ENCODE assay signal across 38 mouse cellular contexts in the genomic region with DNA sequence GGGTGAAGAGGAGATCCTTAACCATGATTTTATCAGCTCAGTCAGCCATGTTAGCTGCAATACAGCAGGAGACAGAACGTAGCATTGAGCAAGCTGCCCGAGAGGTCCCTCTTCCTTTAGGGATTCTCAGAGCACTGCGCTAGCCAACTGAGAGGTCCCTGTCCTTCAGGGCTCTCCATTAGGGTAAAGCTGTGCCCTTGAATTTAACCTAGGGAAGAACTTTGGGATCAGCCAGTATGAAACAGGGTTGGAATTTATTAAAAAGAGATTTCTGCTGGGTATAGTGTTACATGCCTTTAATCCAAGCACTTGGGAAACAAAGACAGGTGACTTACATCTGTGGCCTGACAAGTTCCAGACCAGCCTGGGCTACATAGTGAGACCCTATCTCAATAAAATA. TPM values are rescaled to one million over a fixed set of nuclear protein-coding genes. Genes with fewer than 3 reads are reported as not detected.
"Had no signal": no experiment of that assay in that cellular context is flagged by ENCODE, and none has a peak within 500 bp of the region (broad histone marks: within the 10 kb centered on the region; RNA-seq: fewer than 3 reads in every experiment).

No protein-coding gene starts in this region.

- H3K9ac ChIP-seq: embryonic facial prominence, embryonic 12.5 days; embryonic facial prominence, embryonic 13.5 days; embryonic facial prominence, embryonic 15.5 days; forebrain, embryonic 12.5 days; forebrain, embryonic 13.5 days; forebrain, embryonic 15.5 days; forebrain, postnatal 0 days had no signal

- DNase-seq: cerebellum, adult 9-10 months; cerebellum, adult 9-11 months; cerebellum, postnatal 10 days; cerebellum, postnatal 14 days; cerebellum, postnatal 25 days; cerebellum, postnatal 36 days; embryo, embryonic 11 days; forebrain, postnatal 0 days; gastrocnemius, adult 2 months; gastrocnemius, postnatal 10 days; gastrocnemius, postnatal 14 days; gastrocnemius, postnatal 25 days; gastrocnemius, postnatal 36 days; heart, adult 18-20 months; heart, adult 2 months had no signal

- H3K27me3 ChIP-seq: embryonic facial prominence, embryonic 12.5 days; embryonic facial prominence, embryonic 13.5 days; embryonic facial prominence, embryonic 15.5 days; forebrain, embryonic 12.5 days; forebrain, embryonic 13.5 days; forebrain, embryonic 15.5 days had no signal

- H3K27ac ChIP-seq: embryonic facial prominence, embryonic 10.5 days; embryonic facial prominence, embryonic 12.5 days; embryonic facial prominence, embryonic 13.5 days; embryonic facial prominence, embryonic 15.5 days; forebrain, embryonic 10.5 days; forebrain, embryonic 12.5 days; forebrain, embryonic 13.5 days; forebrain, embryonic 15.5 days; gastrocnemius, adult 2 months; heart, adult 2 months had no signal

- H3K4me1 ChIP-seq: embryonic facial prominence, embryonic 10.5 days; embryonic facial prominence, embryonic 12.5 days; embryonic facial prominence, embryonic 13.5 days; embryonic facial prominence, embryonic 15.5 days; forebrain, embryonic 10.5 days; forebrain, embryonic 12.5 days; forebrain, embryonic 13.5 days; forebrain, embryonic 15.5 days had no signal

- H3K36me3 ChIP-seq: embryonic facial prominence, embryonic 10.5 days; embryonic facial prominence, embryonic 12.5 days; embryonic facial prominence, embryonic 13.5 days; embryonic facial prominence, embryonic 15.5 days; forebrain, embryonic 10.5 days; forebrain, embryonic 12.5 days; forebrain, embryonic 15.5 days had no signal

- H3K9me3 ChIP-seq: embryonic facial prominence, embryonic 12.5 days; embryonic facial prominence, embryonic 13.5 days; embryonic facial prominence, embryonic 15.5 days; forebrain, embryonic 12.5 days; forebrain, embryonic 13.5 days; forebrain, embryonic 15.5 days had no signal

- H3K4me2 ChIP-seq: embryonic facial prominence, embryonic 12.5 days; embryonic facial prominence, embryonic 13.5 days; embryonic facial prominence, embryonic 15.5 days; forebrain, embryonic 12.5 days; forebrain, embryonic 13.5 days; forebrain, embryonic 15.5 days had no signal

- ATAC-seq: forebrain, embryonic 13.5 days; forebrain, embryonic 14.5 days; forebrain, embryonic 15.5 days; forebrain, embryonic 16.5 days; forebrain, postnatal 0 days had no signal

- H3K4me3 ChIP-seq: embryonic facial prominence, embryonic 10.5 days; embryonic facial prominence, embryonic 12.5 days; embryonic facial prominence, embryonic 13.5 days; embryonic facial prominence, embryonic 15.5 days; erythroblast, embryonic 14.5 days; forebrain, embryonic 10.5 days; forebrain, embryonic 12.5 days; forebrain, embryonic 13.5 days; forebrain, embryonic 15.5 days; gastrocnemius, adult 2 months; heart, adult 2 months had no signal

RNA-seq across cellular contexts. Expression of gene Tmprss12, which starts 3.1 kb away (rescaled TPM):
- total RNA-seq: common myeloid progenitor, adult 5-6 weeks; forebrain, postnatal 0 days; gastrocnemius, adult 18-20 months; gastrocnemius, adult 2 months; gastrocnemius, adult 8-10 months; gastrocnemius, postnatal 10 days; gastrocnemius, postnatal 14 days; gastrocnemius, postnatal 25 days; gastrocnemius, postnatal 36 days; gastrocnemius, postnatal 4 days; granulocyte monocyte progenitor cell, adult 5-6 weeks; heart, adult 18-20 months; heart, adult 2 months; heart, adult 8-10 months had no signal
- polyA plus RNA-seq: cortical plate, adult 2 months; embryonic facial prominence, embryonic 10.5 days; embryonic facial prominence, embryonic 11.5 days; embryonic facial prominence, embryonic 12.5 days; embryonic facial prominence, embryonic 13.5 days; embryonic facial prominence, embryonic 14.5 days; embryonic facial prominence, embryonic 15.5 days; erythroblast, embryonic 14.5 days; forebrain, embryonic 10.5 days; forebrain, embryonic 11.5 days; forebrain, embryonic 12.5 days; forebrain, embryonic 13.5 days; forebrain, embryonic 14.5 days; forebrain, embryonic 15.5 days; forebrain, embryonic 16.5 days; forebrain, postnatal 0 days; frontal cortex, adult 2 months; gonadal fat pad, adult 2 months; heart, adult 2 months had no signal

RNA-seq across cellular contexts. Expression of gene Mettl7a3, which starts 57.1 kb away (rescaled TPM):
- total RNA-seq: common myeloid progenitor, adult 5-6 weeks; forebrain, postnatal 0 days; granulocyte monocyte progenitor cell, adult 5-6 weeks had no signal
- polyA plus RNA-seq: embryonic facial prominence, embryonic 10.5 days; erythroblast, embryonic 14.5 days; forebrain, embryonic 10.5 days; forebrain, embryonic 11.5 days; forebrain, embryonic 12.5 days; forebrain, embryonic 13.5 days; forebrain, embryonic 14.5 days; forebrain, embryonic 15.5 days; forebrain, embryonic 16.5 days; forebrain, postnatal 0 days had no signal
